Mouse (Mus musculus) olfactory bulb, adult 2 months (tissue): ENCODE data around the gene Mrpl34. TPM values are rescaled to one million over a fixed set of nuclear protein-coding genes. Genes with fewer than 3 reads are reported as not detected.

Experiments used
- H3K27ac ChIP-seq: fragments of 200-500 bp; 2 replicates; pipeline ENCODE4 v1.5.1; 2012; ENCODE audit warnings: low read depth, low read length; ENCODE audit not compliant: insufficient read depth
- H3K4me1 ChIP-seq: fragments of 200-500 bp; 2 replicates; pipeline ENCODE4 v1.6.1; 2012; ENCODE audit warnings: low read length; ENCODE audit not compliant: control insufficient read depth, insufficient read depth
- H3K4me3 ChIP-seq: fragments of 200-500 bp; 2 replicates; pipeline ENCODE4 v1.5.1; 2012; ENCODE audit warnings: mild to moderate bottlenecking, low read depth, low read length, moderate library complexity; ENCODE audit not compliant: insufficient read depth
- CTCF ChIP-seq: fragments of 200-500 bp; IDR thresholded peaks from 2 replicates; pipeline ENCODE4 v1.5.1; 2012; ENCODE audit warnings: low read depth, mild to moderate bottlenecking, low read length, moderate library complexity; ENCODE audit not compliant: insufficient read depth
- POLR2A ChIP-seq: fragments of 200-500 bp; IDR thresholded peaks from 2 replicates; pipeline ENCODE4 v1.6.1; 2012; ENCODE audit warnings: mild to moderate bottlenecking, low read depth, low read length, moderate library complexity; ENCODE audit not compliant: insufficient read depth
- WGBS: fragments of 180-500 bp; shearing (Covaris S2); methylation state at CpG from one replicate; pipeline ENCODE4 v1.1.7; 2018; 5-methylcytosine and 5-hydroxymethylcytosine counted together
- polyA plus RNA-seq: library from polyadenylated mRNA; stranded (reverse); fragments of >200 nt; gene quantifications from 2 replicates; pipeline ENCODE4 v1.2.4, GENCODE M21; 2012; ENCODE audit warnings: low replicate concordance; ENCODE audit not compliant: missing spikeins, insufficient read depth, insufficient read length

The Mrpl34 gene
- polyA plus RNA-seq, 1 experiment: not detected

DNA sequence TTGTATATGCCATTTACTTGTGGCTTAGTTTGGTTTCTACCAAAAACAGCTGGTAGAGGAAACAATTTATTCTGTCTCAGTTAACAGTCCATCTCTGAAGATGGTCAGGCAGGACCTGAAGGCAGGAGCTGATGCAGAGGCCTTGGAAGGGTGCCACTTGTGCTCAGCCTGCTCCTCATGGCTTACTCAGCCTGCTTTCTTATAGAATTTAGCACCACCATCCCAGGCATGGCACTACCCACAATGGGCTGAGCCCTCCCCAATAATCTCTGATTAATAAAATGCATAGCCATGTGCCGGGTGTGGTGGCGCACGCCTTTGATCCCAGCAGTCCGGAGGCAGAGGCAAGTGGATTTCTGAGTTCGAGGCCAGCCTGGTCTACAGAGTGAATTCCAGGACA, 1.4 kb downstream of the Mrpl34 start:
- H3K4me3 ChIP-seq: no peak overlapping the region
- peaks cover 41% of the 10 kb centered on the region for H3K4me1 ChIP-seq
- 97% methylated on average over 5 of the region's 5 CpGs for WGBS
- no peak overlapping the region for H3K27ac ChIP-seq
- TF ChIP-seq CTCF (no peak), POLR2A (no peak)

DNA sequence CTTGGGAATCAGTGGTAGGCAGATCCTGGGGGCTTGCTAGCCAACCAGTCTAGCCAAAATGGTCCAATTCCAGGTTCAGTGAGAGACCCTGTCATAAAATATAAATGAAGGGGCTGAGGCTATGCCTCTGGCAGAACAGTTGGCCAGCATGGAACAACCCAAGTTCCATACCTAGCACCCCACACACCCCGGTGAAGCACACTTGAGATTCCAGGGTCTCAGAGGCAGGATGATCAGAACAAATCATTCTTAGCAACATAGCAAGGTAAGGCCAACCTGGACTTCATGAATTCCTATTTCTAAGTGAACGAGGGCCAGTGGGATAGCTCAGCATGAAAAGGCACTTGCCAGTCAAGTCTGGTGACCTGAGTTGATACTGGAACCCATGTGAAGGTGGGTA, 2.4 kb downstream of the Mrpl34 start:
- Histone ChIP-seq H3K4me3 (no peak overlapping the region), H3K4me1 (peaks cover 33% of the 10 kb centered on the region), H3K27ac (no peak overlapping the region)
- 88% methylated on average over 2 of the region's 2 CpGs for WGBS
- TF ChIP-seq POLR2A: no peak
- no peak for TF ChIP-seq CTCF

DNA sequence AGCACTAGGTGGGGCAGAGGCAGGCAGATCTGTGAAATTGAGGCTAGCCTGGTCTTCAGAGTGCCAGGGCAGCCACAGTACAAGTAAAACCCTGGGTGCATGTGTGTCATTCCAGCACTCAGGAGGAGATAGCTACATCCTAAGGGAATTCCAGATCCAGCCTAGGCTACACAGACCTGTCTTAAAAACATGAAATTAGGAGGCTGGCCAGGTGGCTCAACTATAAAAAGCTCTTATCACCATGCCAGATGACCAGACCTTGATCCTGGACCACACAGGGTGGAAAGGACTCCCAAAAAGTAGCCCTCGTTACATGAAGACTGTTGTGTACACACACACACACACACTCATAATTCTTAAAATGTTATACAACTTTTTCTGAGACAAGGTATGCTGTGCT, 3.2 kb downstream of the Mrpl34 start:
- Histone ChIP-seq H3K27ac (no peak overlapping the region), H3K4me3 (no peak overlapping the region), H3K4me1 (peaks cover 30% of the 10 kb centered on the region)
- TF ChIP-seq CTCF: no peak
- 97% methylated on average over 1 of the region's 1 CpGs for WGBS

DNA sequence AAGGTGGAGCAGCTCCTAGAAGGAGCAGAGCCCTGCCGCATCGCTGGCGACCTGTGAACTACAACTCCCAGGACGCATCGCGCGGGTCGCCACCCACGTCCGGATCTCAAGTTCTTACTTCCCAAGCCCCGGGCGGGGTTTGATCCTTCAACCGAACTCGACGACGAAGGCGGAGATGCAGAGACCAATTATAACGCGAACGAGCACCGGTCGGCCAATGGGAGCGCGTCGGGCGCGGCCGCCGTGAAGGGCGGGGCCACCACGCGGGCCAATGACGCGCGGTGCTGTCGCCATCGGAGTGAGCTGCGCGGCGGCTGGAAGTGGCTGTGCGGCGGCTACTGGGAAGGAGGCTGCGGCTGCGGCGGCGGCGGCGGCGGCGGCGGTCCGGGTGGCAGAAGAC, 4.2 kb downstream of the Mrpl34 start, which contains the start of gene Dda1:
Gene Dda1, plus strand, starts transcription at position 284 of the 400 bp plus-strand sequence.
- H3K4me1 ChIP-seq: peaks cover 27% of the 10 kb centered on the region
- TF ChIP-seq CTCF: no peak
- peak; percentile 67 for TF ChIP-seq POLR2A
- H3K27ac ChIP-seq: no peak within 1 kb of the TSS
- peak within 1 kb of the TSS; percentile 81 for H3K4me3 ChIP-seq
- WGBS: under 1% methylated on average over 52 of the region's 52 CpGs

DNA sequence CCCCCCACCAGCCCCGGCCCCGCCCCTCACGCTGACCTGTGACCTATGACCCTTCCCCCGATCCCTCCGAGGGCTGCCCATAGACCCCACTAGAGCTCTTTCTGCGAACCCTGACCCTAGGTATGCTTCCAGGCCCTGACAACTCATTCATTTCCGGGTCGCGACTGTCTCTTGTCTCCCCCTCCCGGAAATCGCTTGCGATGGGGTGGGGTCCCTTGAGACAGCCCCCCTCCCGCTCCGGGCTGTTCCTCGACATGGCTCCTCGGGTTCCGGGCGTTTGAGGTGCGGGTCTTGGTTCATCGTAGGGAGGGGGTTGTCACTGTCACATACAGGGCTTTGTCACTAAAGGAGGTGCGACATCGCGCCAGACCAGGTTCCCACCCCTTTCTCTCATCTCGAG, 4.7 kb downstream of the Mrpl34 start:
- H3K4me1 ChIP-seq: peaks cover 22% of the 10 kb centered on the region
- peak overlapping the region; percentile 81 for H3K4me3 ChIP-seq
- WGBS: under 1% methylated on average over 24 of the region's 24 CpGs
- TF ChIP-seq POLR2A (no peak), CTCF (no peak)
- H3K27ac ChIP-seq: no peak overlapping the region

DNA sequence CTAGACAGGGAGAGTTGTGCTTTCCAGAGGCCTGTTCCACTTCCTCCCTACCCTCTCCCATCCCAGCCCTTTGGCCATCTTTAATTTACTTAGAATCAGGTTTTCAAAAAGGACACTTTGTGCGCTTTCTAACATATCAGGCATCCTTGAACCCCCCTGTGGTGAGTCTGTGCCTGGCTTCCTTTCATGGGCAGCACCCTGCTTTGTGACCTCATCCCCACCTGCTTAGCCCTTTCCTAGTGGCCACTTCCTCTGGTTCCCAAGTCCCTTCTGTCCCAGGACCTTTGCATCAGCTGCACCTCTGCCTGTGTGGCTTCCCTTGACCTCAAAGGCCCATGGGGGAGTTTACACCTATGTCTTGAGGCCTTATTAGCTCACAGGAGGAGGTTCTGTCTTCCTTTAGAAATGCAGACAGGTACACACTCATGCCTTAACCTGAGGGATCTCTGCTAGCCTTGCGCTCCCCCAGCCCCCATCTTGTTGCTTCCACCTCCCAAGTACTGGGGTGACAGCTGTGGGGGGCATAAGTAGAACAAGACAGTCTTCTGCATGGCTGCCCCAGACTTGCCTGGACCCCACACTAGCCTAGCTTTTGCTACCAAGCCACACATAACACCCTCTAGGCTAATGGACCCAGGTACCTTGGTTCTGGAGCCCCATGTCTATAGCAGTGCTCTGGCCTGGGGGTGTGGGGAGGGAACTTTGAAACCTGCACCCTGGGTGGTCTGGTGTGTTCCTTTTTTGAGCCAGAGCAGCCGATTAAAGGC, 5.6 kb downstream of the Mrpl34 start:
- no peak overlapping the region for H3K27ac ChIP-seq
- peaks cover 20% of the 10 kb centered on the region for H3K4me1 ChIP-seq
- H3K4me3 ChIP-seq: peak overlapping the region; percentile 81
- TF ChIP-seq CTCF (no peak), POLR2A (no peak)
- 75% methylated on average over 3 of the region's 3 CpGs for WGBS

DNA sequence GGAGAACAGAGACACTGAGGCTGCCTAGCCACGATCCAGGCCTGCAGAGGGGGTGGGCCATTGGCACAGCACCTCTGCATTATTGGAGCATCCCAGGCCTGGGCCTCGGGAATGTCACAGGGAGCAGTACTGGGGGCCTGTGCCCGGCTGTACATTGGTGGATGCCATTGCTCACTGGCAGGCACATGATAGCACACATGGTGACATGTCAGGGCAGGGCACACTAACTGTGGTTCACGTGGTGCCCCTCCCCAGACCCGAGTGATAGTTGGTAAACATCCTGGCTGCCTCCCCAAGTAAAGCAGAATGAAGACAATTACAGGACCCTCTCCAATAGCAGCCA, 6.1 kb downstream of the Mrpl34 start:
- Histone ChIP-seq H3K4me3 (no peak overlapping the region), H3K4me1 (peaks cover 24% of the 10 kb centered on the region), H3K27ac (no peak overlapping the region)
- TF ChIP-seq POLR2A (no peak), CTCF (no peak)
- 60% methylated on average over 5 of the region's 5 CpGs for WGBS

DNA sequence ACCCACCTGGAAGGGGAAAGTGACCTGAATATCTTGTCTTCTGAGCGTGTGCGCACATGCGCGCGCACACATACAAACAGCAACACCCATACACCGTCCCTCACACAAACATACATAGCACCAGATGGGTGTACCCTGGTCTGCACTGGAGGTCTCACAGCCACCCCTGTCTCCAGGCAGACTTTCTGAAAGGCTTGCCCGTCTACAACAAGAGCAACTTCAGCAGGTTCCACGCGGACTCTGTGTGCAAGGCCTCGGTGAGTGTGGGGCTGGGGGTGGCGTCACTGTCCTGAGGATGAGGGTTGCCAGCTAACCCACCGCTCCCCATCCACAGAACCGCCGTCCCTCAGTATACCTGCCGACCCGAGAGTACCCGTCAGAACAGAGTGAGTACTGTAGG, 7.1 kb downstream of the Mrpl34 start:
- no peak overlapping the region for H3K27ac ChIP-seq
- TF ChIP-seq CTCF: no peak
- TF ChIP-seq POLR2A: no peak
- H3K4me1 ChIP-seq: peaks cover 26% of the 10 kb centered on the region
- WGBS: 93% methylated on average over 17 of the region's 17 CpGs
- H3K4me3 ChIP-seq: no peak overlapping the region

DNA sequence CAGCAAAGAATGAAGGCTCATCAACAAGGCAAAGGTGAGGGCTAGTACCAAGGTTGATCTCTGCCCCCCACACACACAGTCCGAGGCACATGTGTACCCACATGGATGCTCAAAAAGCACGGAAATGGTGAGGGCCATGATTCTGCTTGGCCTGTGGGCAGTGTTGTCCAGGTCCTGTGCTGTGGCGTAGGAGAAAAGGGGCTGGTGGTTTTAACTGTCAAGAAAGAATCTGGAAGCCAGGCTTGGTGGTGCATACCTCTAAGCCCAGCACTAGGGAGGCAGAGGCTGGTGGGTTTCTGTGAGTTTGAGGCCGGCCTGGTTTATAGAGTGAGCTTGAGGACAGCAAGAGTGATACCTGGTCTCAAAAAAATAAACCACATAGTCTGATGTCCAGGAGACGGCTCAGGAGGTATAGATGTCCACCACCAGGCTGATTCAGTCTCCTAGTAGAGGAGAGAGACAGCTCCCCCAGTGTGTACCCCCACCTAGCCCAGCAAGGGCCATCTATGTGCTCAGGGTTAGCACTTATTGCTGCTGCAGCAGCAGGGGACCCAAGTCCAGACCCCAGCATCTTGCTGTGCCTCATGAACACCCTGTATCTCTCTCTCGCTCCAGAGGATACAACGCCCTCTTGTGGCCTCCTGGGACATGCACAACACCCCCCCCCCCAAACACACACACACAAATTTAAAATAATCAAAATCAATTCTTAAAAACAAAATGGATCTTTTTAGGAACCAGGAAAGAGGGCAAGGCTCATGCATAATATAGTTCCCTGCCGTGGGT, 8.0 kb downstream of the Mrpl34 start:
- WGBS: 84% methylated on average over 8 of the region's 8 CpGs
- no peak for TF ChIP-seq POLR2A
- TF ChIP-seq CTCF: peak; percentile 50; the same call in 1 of the 2 replicates
- H3K27ac ChIP-seq: no peak overlapping the region
- peaks cover 35% of the 10 kb centered on the region for H3K4me1 ChIP-seq
- no peak overlapping the region for H3K4me3 ChIP-seq
